Comparison of ENCODE assay signal across 16 mouse cellular contexts in genomic region chr2:127916804-127917410, GRCm38 (mm10).
DNase-seq lines count a peak whose midpoint lies in the region; ATAC-seq lines count a peak whose summit lies in the region.
"Had no signal": no experiment of that assay in that cellular context is flagged by ENCODE, and none has a peak within 500 bp of the region (broad histone marks: within the 10 kb centered on the region; RNA-seq: fewer than 3 reads in every experiment).

No protein-coding gene starts in this region.

- peak; percentile 32 to 48 for DNase-seq in spleen, postnatal 36 days (ENCODE audit: low spot score in 2 of 2)
- DNase-seq in spleen, postnatal 14 days (ENCODE audit: low spot score in 2 of 2), result no peak
- peak; percentile 4 for DNase-seq in c-Kit-positive CD71-positive TER-119-positive erythroid progenitor cells, embryonic 14.5 days (ENCODE audit: low spot score)
- peak; percentile 64 for DNase-seq in thymus, postnatal 4 days
- no peak for DNase-seq in left cerebral cortex, postnatal 4 days
- no peak for DNase-seq in lung, postnatal 14 days
- no peak for DNase-seq in gastrocnemius, postnatal 14 days
- DNase-seq: cerebellum, adult 18-20 months; gastrocnemius, postnatal 25 days; heart, postnatal 4 days; kidney, postnatal 10 days; liver, embryonic 13.5 days; midbrain, embryonic 14.5 days had no signal

- 0 out of 2 replicates have a peak, but pooled peaks have one; percentile 16 for ATAC-seq in neutrophil, adult 5-6 weeks (ENCODE audit: extremely low read depth, insufficient number of reproducible peaks, low FRiP score, poor library complexity, severe bottlenecking)
- ATAC-seq: intestine, embryonic 16.5 days; lung, postnatal 0 days had no signal

- intact Hi-C loops in left cerebral cortex, postnatal 4 days (cut with DNase I), result no loop called here
- intact Hi-C loops in gastrocnemius, postnatal 14 days (cut with DNase I; ENCODE audit: low total_unique reads), result no loop called here

Comparison
In these comparisons a context has a peak if more than half of its experiments do, and no peak if none do; other contexts are left out.
1. DNase-seq: peak in spleen, postnatal 36 days (2 of 2), c-Kit-positive CD71-positive TER-119-positive erythroid progenitor cells, embryonic 14.5 days (single experiment) and thymus, postnatal 4 days (single experiment); none in spleen, postnatal 14 days (0 of 2), left cerebral cortex, postnatal 4 days (single experiment), lung, postnatal 14 days (single experiment) and gastrocnemius, postnatal 14 days (single experiment).